Mouse (Mus musculus): Measurements from ENCODE around the gene Slc25a11. TPM values are rescaled to one million over a fixed set of nuclear protein-coding genes. Genes with fewer than 3 reads are reported as not detected.
A peak's percentile ranks its signal among the peaks of the same experiment; 100 is the strongest.

Slc25a11 gene
- polyA plus RNA-seq, 1 experiment from 2014 or later, result 169 TPM

DNA sequence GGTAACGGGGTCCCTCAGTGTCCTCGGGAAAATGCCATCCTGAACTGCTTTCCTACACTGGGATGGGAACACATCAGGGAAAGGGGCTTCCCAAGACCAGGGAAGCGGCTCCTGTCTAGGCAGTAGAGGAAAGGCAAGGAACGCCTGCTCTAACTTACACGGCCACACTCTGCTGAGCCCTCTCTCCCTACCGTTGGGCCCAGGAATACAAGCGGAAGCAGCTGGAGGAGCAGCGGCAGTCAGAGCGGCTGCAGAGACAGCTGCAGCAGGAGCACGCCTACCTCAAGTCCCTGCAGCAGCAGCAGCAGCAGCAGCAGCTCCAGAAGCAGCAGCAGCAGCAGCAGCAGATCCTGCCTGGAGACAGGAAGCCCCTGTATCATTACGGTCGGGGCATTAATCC, 40.6 kb downstream of the Slc25a11 start:
- H3K4me2 ChIP-seq (ENCODE audit: low read depth, low read length), result no peak overlapping the region
- H3K36me3 ChIP-seq (ENCODE audit: control insufficient read depth, insufficient read depth, low read length), result peaks cover 22% of the 10 kb centered on the region
- H3K27ac ChIP-seq (ENCODE audit: low read length), result no peak overlapping the region
- no peak overlapping the region for H3K9ac ChIP-seq (ENCODE audit: low read length)
- H3K9me3 ChIP-seq (replicated peaks; ENCODE audit: control insufficient read depth, low read length), result no peaks in the 10 kb centered on the region
- no peaks in the 10 kb centered on the region for H3K27me3 ChIP-seq (ENCODE audit: control insufficient read depth, insufficient read depth, low read length)
- H3K4me3 ChIP-seq (replicated peaks; ENCODE audit: low read length), result no peak overlapping the region
- 72% methylated on average over 12 of the region's 12 CpGs for WGBS
- no peaks in the 10 kb centered on the region for H3K4me1 ChIP-seq (ENCODE audit: control insufficient read depth, insufficient read depth, low read length)
- no peak for ATAC-seq (ENCODE audit: insufficient read depth, low FRiP score)

DNA sequence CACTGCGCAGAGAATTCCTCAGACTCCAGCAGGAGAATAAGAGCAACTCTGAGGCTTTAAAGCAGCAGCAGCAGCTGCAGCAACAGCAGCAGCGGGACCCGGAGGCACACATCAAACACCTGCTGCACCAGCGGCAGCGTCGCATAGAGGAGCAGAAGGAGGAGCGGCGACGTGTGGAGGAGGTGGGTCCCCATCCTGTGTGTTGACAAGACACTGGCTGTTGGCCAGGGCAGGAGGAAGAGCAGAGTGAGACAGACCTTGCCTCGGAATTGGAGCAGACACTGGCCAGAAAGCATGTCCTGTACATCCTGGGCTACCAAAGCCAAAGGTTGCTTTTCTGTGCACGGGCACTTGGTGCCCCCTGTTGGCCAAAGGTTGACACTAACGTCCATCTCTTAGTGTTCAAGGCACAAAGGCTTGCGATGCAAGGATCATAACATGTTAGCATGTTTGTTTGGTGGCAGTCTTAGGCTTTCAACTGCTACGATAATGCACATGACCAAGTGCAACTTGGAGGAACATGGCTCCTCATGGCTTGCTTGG, 42.2 kb downstream of the Slc25a11 start:
- Histone ChIP-seq H3K9me3 (replicated peaks; ENCODE audit: control insufficient read depth, low read length) (no peaks in the 10 kb centered on the region), H3K4me1 (ENCODE audit: control insufficient read depth, insufficient read depth, low read length) (no peaks in the 10 kb centered on the region), H3K27me3 (ENCODE audit: control insufficient read depth, insufficient read depth, low read length) (no peaks in the 10 kb centered on the region), H3K4me2 (ENCODE audit: low read depth, low read length) (no peak overlapping the region), H3K4me3 (replicated peaks; ENCODE audit: low read length) (no peak overlapping the region), H3K36me3 (ENCODE audit: control insufficient read depth, insufficient read depth, low read length) (peaks cover 16% of the 10 kb centered on the region), H3K9ac (ENCODE audit: low read length) (no peak overlapping the region), H3K27ac (ENCODE audit: low read length) (no peak overlapping the region)
- ATAC-seq (ENCODE audit: insufficient read depth, low FRiP score), result 0 out of 2 replicates have a peak, but pooled peaks have one; percentile 30
- 52% methylated on average over 14 of the region's 14 CpGs for WGBS

DNA sequence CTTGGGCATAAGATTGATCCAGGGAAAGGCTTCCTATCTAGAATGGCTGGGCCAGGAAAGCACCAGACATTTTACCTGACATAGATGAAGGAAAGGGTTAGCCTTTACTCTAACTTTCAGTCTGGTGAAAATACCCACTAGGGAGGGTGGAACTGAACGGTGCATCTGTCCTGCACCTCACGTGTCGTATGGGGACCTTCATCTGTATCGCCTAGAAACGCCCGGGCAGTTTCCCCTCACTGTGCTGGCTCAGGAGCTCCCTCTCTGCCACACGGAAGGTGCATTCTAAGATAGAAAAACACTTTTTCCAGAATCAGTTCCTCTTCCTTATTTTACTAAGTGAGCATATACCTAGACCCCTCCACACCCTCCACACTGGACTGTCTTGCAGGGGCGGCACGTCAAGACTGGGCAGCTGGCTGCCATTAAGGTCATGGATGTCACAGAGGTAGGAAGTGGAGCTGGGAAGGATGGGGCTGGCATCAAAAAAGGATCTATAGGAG, 48.8 kb downstream of the Slc25a11 start:
- Histone ChIP-seq H3K27me3 (ENCODE audit: control insufficient read depth, insufficient read depth, low read length) (no peaks in the 10 kb centered on the region), H3K4me3 (replicated peaks; ENCODE audit: low read length) (no peak overlapping the region), H3K9ac (ENCODE audit: low read length) (no peak overlapping the region), H3K4me2 (ENCODE audit: low read depth, low read length) (no peak overlapping the region), H3K36me3 (ENCODE audit: control insufficient read depth, insufficient read depth, low read length) (0 out of 2 replicates have a peak, but pooled peaks cover 3% of the 10 kb centered on the region), H3K27ac (ENCODE audit: low read length) (no peak overlapping the region), H3K4me1 (ENCODE audit: control insufficient read depth, insufficient read depth, low read length) (0 out of 2 replicates have a peak, but pooled peaks cover 8% of the 10 kb centered on the region), H3K9me3 (replicated peaks; ENCODE audit: control insufficient read depth, low read length) (no peaks in the 10 kb centered on the region)
- no peak for ATAC-seq (ENCODE audit: insufficient read depth, low FRiP score)
- 82% methylated on average over 9 of the region's 9 CpGs for WGBS

DNA sequence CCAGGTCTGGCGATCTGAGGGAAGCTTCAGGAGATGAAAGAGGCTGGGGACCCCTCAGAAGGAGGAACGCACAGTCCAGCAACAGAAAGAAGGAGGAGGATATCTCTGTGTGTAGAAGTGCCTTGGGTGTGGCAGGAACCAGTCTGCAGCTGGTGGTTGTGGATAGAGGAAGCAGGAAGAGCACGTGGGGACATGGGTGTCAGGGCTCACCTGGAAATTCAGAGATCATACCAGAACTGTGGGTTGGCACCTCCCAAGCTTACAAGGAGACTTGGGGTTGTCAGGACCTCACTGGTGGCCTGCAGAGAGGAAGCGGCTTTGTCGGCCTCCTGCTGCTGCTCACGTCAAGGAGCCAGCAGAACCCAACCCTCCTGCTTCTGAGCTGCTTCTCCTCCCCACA, 50.0 kb downstream of the Slc25a11 start:
- WGBS, result 79% methylated on average over 6 of the region's 6 CpGs
- no peak overlapping the region for H3K27ac ChIP-seq (ENCODE audit: low read length)

DNA sequence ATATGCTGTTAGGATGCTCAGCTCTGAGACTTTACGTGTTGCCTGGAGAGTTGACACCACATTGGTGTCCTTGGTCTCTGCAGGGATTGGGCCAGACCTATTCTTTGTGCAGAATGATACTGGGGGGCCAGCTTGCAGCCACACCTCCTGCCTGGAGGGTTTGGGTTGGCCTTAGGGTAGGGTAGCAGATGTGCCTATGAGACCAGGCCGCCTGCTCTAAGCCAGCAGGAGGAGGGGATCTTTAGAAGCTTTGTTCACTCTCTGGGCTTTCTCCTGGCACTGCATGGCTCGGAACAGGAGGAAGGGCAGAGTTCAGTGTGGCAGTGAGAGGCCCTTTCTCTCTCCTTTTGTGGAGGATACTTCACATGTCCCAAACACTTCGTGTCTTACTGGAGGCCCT, 51.2 kb downstream of the Slc25a11 start:
- no peak overlapping the region for H3K4me3 ChIP-seq (replicated peaks; ENCODE audit: low read length)
- H3K27ac ChIP-seq (ENCODE audit: low read length), result peak overlapping the region; percentile 55
- no peaks in the 10 kb centered on the region for H3K9me3 ChIP-seq (replicated peaks; ENCODE audit: control insufficient read depth, low read length)
- H3K36me3 ChIP-seq (ENCODE audit: control insufficient read depth, insufficient read depth, low read length), result 0 out of 2 replicates have a peak, but pooled peaks cover 3% of the 10 kb centered on the region
- WGBS, result 60% methylated on average over 4 of the region's 4 CpGs
- H3K4me2 ChIP-seq (ENCODE audit: low read depth, low read length), result no peak overlapping the region
- ATAC-seq (ENCODE audit: insufficient read depth, low FRiP score), result no peak
- no peak overlapping the region for H3K9ac ChIP-seq (ENCODE audit: low read length)
- H3K4me1 ChIP-seq (ENCODE audit: control insufficient read depth, insufficient read depth, low read length), result 0 out of 2 replicates have a peak, but pooled peaks cover 8% of the 10 kb centered on the region
- no peaks in the 10 kb centered on the region for H3K27me3 ChIP-seq (ENCODE audit: control insufficient read depth, insufficient read depth, low read length)

More for the DNA sequence above, 50.0 kb downstream of the Slc25a11 start:
- Histone ChIP-seq H3K4me2 (ENCODE audit: low read depth, low read length) (no peak overlapping the region), H3K9me3 (replicated peaks; ENCODE audit: control insufficient read depth, low read length) (no peaks in the 10 kb centered on the region), H3K4me1 (ENCODE audit: control insufficient read depth, insufficient read depth, low read length) (0 out of 2 replicates have a peak, but pooled peaks cover 8% of the 10 kb centered on the region), H3K9ac (ENCODE audit: low read length) (no peak overlapping the region), H3K4me3 (replicated peaks; ENCODE audit: low read length) (no peak overlapping the region), H3K36me3 (ENCODE audit: control insufficient read depth, insufficient read depth, low read length) (0 out of 2 replicates have a peak, but pooled peaks cover 3% of the 10 kb centered on the region), H3K27me3 (ENCODE audit: control insufficient read depth, insufficient read depth, low read length) (no peaks in the 10 kb centered on the region)
- ATAC-seq (ENCODE audit: insufficient read depth, low FRiP score), result no peak

DNA sequence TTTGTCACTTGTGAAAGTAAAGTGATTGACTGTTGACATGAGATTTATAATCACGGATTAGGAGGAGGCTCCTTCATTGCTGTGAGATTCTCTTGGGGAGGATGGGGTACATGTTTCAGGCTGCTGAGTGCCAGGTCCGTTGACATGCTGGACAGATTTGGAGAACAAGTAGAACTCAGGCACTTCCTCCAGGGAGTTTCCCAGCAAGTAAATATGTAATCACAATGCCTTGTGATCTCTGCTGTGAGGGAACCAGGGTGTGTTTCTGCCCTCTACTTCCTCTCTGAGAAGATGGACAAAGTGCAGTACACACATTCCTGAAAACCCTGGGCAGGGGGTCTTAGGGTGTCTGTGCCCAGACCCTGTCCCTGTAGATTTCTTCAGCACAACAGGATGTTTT, 51.6 kb downstream of the Slc25a11 start:
- Histone ChIP-seq H3K27ac (ENCODE audit: low read length) (peak overlapping the region; percentile 56), H3K9me3 (replicated peaks; ENCODE audit: control insufficient read depth, low read length) (no peaks in the 10 kb centered on the region), H3K36me3 (ENCODE audit: control insufficient read depth, insufficient read depth, low read length) (0 out of 2 replicates have a peak, but pooled peaks cover 3% of the 10 kb centered on the region), H3K4me2 (ENCODE audit: low read depth, low read length) (no peak overlapping the region), H3K4me1 (ENCODE audit: control insufficient read depth, insufficient read depth, low read length) (0 out of 2 replicates have a peak, but pooled peaks cover 8% of the 10 kb centered on the region), H3K9ac (ENCODE audit: low read length) (no peak overlapping the region), H3K27me3 (ENCODE audit: control insufficient read depth, insufficient read depth, low read length) (no peaks in the 10 kb centered on the region), H3K4me3 (replicated peaks; ENCODE audit: low read length) (no peak overlapping the region)
- ATAC-seq (ENCODE audit: insufficient read depth, low FRiP score), result 0 out of 2 replicates have a peak, but pooled peaks have one; percentile 17
- 42% methylated on average over 2 of the region's 2 CpGs for WGBS

DNA sequence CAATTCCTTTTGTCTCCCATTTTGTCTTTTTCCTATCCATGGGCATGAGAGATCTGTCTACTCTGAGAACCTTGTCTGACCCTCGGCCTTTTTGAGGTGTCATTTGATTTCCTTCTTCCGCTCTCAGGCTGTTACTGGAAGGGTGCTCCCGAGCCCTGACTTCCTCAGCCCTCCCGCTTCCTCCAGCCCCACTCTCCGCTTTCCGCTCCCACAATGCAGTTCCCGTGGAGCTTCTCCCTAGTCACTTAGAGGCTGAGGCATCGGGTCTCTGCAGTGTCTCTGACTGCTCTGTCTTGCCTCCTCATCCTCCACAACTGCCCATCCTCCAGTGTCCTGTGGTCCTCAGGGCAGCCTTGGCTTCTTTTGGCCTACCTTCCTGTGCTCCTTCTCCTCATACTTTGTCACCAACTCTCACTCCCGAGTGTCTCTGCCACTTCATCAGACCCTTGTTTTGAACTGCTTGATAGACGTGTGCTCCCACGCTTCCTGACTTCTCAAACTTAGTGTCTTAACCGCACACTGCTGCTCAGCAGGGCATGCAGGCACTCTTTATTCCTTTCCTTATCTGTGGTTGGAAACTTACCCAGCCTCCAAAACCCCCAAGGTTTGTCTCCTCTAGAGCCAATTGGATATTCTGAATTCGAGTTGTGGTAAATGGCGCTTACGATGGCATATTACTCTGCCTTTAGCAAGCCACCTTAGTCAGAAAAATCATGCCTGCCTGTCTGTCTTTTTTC, 52.9 kb downstream of the Slc25a11 start:
- ATAC-seq (ENCODE audit: insufficient read depth, low FRiP score), result no peak
- H3K4me2 ChIP-seq (ENCODE audit: low read depth, low read length), result no peak overlapping the region
- 81% methylated on average over 15 of the region's 15 CpGs for WGBS

More for the DNA sequence above, 52.9 kb downstream of the Slc25a11 start:
- H3K9me3 ChIP-seq (replicated peaks; ENCODE audit: control insufficient read depth, low read length), result no peaks in the 10 kb centered on the region
- 0 out of 2 replicates have a peak overlapping the region, but pooled peaks have one; percentile 56 for H3K27ac ChIP-seq (ENCODE audit: low read length)
- H3K4me3 ChIP-seq (replicated peaks; ENCODE audit: low read length), result no peak overlapping the region
- H3K36me3 ChIP-seq (ENCODE audit: control insufficient read depth, insufficient read depth, low read length), result 0 out of 2 replicates have a peak, but pooled peaks cover 2% of the 10 kb centered on the region
- no peaks in the 10 kb centered on the region for H3K27me3 ChIP-seq (ENCODE audit: control insufficient read depth, insufficient read depth, low read length)
- no peak overlapping the region for H3K9ac ChIP-seq (ENCODE audit: low read length)
- 0 out of 2 replicates have a peak, but pooled peaks cover 8% of the 10 kb centered on the region for H3K4me1 ChIP-seq (ENCODE audit: control insufficient read depth, insufficient read depth, low read length)

Data from stomach, embryonic 16.5 days (tissue).